In genomic region chr5:63874880-63875279, GRCm38 (mm10) we compare ENCODE assay signal across 10 mouse cellular contexts.
DNase-seq lines count a peak whose midpoint lies in the region; ATAC-seq and TF ChIP-seq lines count a peak whose summit lies in the region.
"Had no signal": no experiment of that assay in that cellular context is flagged by ENCODE, and none has a peak within 500 bp of the region (broad histone marks: within the 10 kb centered on the region; RNA-seq: fewer than 3 reads in every experiment).

No protein-coding gene starts in this region.

- no peak for TF ChIP-seq POLR2A in liver, adult 2 months (IDR thresholded peaks at IDR 0.05; ENCODE audit: extremely low read depth, insufficient read depth, low read length)
- no peak for TF ChIP-seq POLR2A in cerebellum, adult 2 months (IDR thresholded peaks at IDR 0.05; ENCODE audit: borderline replicate concordance, insufficient read depth, low read length)

- H3K9ac ChIP-seq in embryonic facial prominence, embryonic 14.5 days (ENCODE audit: low read depth, low read length) = no peak overlapping the region
- no peak overlapping the region for H3K9ac ChIP-seq in liver, adult 2 months (ENCODE audit: low read depth, low read length)
- no peak overlapping the region for H3K9ac ChIP-seq in midbrain, embryonic 15.5 days
- H3K9ac ChIP-seq: heart, embryonic 15.5 days had no signal

- H3K27me3 ChIP-seq in embryonic facial prominence, embryonic 14.5 days (replicated peaks; ENCODE audit: control insufficient read depth, insufficient read depth, low read length) = no peaks in the 10 kb centered on the region
- no peaks in the 10 kb centered on the region for H3K27me3 ChIP-seq in liver, adult 2 months (ENCODE audit: control insufficient read depth, insufficient read depth, low read length)
- no peaks in the 10 kb centered on the region for H3K27me3 ChIP-seq in splenic B cell, adult 2 months (ENCODE audit: control insufficient read depth, insufficient read depth, low read length, poor library complexity, severe bottlenecking)
- no peaks in the 10 kb centered on the region for H3K27me3 ChIP-seq in midbrain, embryonic 15.5 days (replicated peaks)
- H3K27me3 ChIP-seq in cerebellum, adult 2 months (ENCODE audit: control insufficient read depth, insufficient read depth, low read length) = no peaks in the 10 kb centered on the region
- H3K27me3 ChIP-seq: heart, embryonic 15.5 days had no signal

- 54% methylated on average over 16 of the region's 16 CpGs for WGBS in embryonic facial prominence, embryonic 14.5 days
- 42% methylated on average over 16 of the region's 16 CpGs for WGBS in liver, adult 2 months
- 65% methylated on average over 16 of the region's 16 CpGs for WGBS in midbrain, embryonic 15.5 days
- WGBS in cerebellum, adult 2 months = 63% methylated on average over 16 of the region's 16 CpGs

- peak; percentile 42; the same call in 1 of the 2 replicates for ATAC-seq in embryonic facial prominence, embryonic 14.5 days (ENCODE audit: low read depth)
- ATAC-seq in midbrain, embryonic 15.5 days (replicated peaks) = no peak

- no peak overlapping the region for H3K4me2 ChIP-seq in embryonic facial prominence, embryonic 14.5 days (ENCODE audit: low read depth, low read length)
- H3K4me2 ChIP-seq in midbrain, embryonic 15.5 days = no peak overlapping the region
- H3K4me2 ChIP-seq: heart, embryonic 15.5 days had no signal

- H3K79me2 ChIP-seq in liver, adult 2 months (ENCODE audit: control insufficient read depth, insufficient read depth, low read length) = no peaks in the 10 kb centered on the region; the same call in 1 of the 2 replicates

- H3K9me3 ChIP-seq in embryonic facial prominence, embryonic 14.5 days (ENCODE audit: control insufficient read depth, low read length) = no peaks in the 10 kb centered on the region
- no peaks in the 10 kb centered on the region for H3K9me3 ChIP-seq in midbrain, embryonic 15.5 days
- H3K9me3 ChIP-seq: heart, embryonic 15.5 days had no signal

- TF ChIP-seq CTCF in liver, adult 2 months (IDR thresholded peaks at IDR 0.05; ENCODE audit: low read depth, low read length) = peak; percentile 32
- TF ChIP-seq CTCF in cerebellum, adult 2 months (IDR thresholded peaks at IDR 0.05; ENCODE audit: borderline replicate concordance, insufficient read depth, low read depth, low read length) = no peak

- no peaks in the 10 kb centered on the region for H3K36me3 ChIP-seq in embryonic facial prominence, embryonic 14.5 days (ENCODE audit: control insufficient read depth, insufficient read depth, low read length)
- no peaks in the 10 kb centered on the region for H3K36me3 ChIP-seq in liver, adult 2 months (ENCODE audit: control insufficient read depth, insufficient read depth, low read length)
- H3K36me3 ChIP-seq in splenic B cell, adult 2 months (ENCODE audit: control insufficient read depth, insufficient read depth, low read length, poor library complexity, severe bottlenecking) = no peaks in the 10 kb centered on the region
- H3K36me3 ChIP-seq in midbrain, embryonic 15.5 days (replicated peaks) = no peaks in the 10 kb centered on the region
- H3K36me3 ChIP-seq: heart, embryonic 15.5 days had no signal

- peaks cover 6% of the 10 kb centered on the region; the same call in 1 of the 2 replicates for H3K4me1 ChIP-seq in embryonic facial prominence, embryonic 14.5 days (ENCODE audit: control insufficient read depth, insufficient read depth, low read length)
- no peaks in the 10 kb centered on the region for H3K4me1 ChIP-seq in liver, adult 2 months (ENCODE audit: control insufficient read depth, insufficient read depth, low read length)
- H3K4me1 ChIP-seq in midbrain, embryonic 15.5 days = peaks cover 15% of the 10 kb centered on the region
- H3K4me1 ChIP-seq in cerebellum, adult 2 months (ENCODE audit: control insufficient read depth, insufficient read depth, low read length) = no peaks in the 10 kb centered on the region
- H3K4me1 ChIP-seq: heart, embryonic 15.5 days had no signal

- peak; percentile 31 to 61 for DNase-seq in lung, adult 18-20 months
- DNase-seq in lung, postnatal 14 days = no peak
- DNase-seq in embryonic facial prominence, embryonic 14.5 days (ENCODE audit: low spot score) = peak; percentile 21
- DNase-seq in liver, adult 2 months (ENCODE audit: extremely low read depth, low read depth, low spot score) = peak; percentile 53
- peak; percentile 25 for DNase-seq in splenic B cell, adult 2 months (ENCODE audit: low read depth, low spot score)
- no peak for DNase-seq in retina, embryonic 14.5 days (ENCODE audit: low spot score)
- DNase-seq in cerebellum, adult 2 months = no peak

- no peak overlapping the region for H3K27ac ChIP-seq in embryonic facial prominence, embryonic 14.5 days (replicated peaks; ENCODE audit: low read depth, low read length)
- H3K27ac ChIP-seq in liver, adult 2 months (replicated peaks; ENCODE audit: insufficient read depth, low read depth, low read length) = no peak overlapping the region
- H3K27ac ChIP-seq in midbrain, embryonic 15.5 days = no peak overlapping the region
- no peak overlapping the region for H3K27ac ChIP-seq in cerebellum, adult 2 months (ENCODE audit: insufficient read depth, low read length)
- H3K27ac ChIP-seq: heart, embryonic 15.5 days; macrophage had no signal

- H3K4me3 ChIP-seq in embryonic facial prominence, embryonic 14.5 days (ENCODE audit: low read depth, low read length) = no peak overlapping the region
- no peak overlapping the region for H3K4me3 ChIP-seq in liver, adult 2 months (ENCODE audit: insufficient read depth, low read depth, low read length)
- no peak overlapping the region for H3K4me3 ChIP-seq in midbrain, embryonic 15.5 days
- no peak overlapping the region for H3K4me3 ChIP-seq in cerebellum, adult 2 months (replicated peaks; ENCODE audit: insufficient read depth, low read depth, low read length)
- H3K4me3 ChIP-seq: heart, embryonic 15.5 days had no signal

Comparison
In these comparisons a context has a peak if more than half of its experiments do, and no peak if none do; other contexts are left out.
1. DNase-seq: peak in lung, adult 18-20 months (2 of 2), embryonic facial prominence, embryonic 14.5 days (single experiment), liver, adult 2 months (single experiment) and splenic B cell, adult 2 months (single experiment); none in lung, postnatal 14 days (single experiment), retina, embryonic 14.5 days (single experiment) and cerebellum, adult 2 months (0 of 2).